Mouse (Mus musculus): ENCODE measurements around the gene Brd4.

DNA sequence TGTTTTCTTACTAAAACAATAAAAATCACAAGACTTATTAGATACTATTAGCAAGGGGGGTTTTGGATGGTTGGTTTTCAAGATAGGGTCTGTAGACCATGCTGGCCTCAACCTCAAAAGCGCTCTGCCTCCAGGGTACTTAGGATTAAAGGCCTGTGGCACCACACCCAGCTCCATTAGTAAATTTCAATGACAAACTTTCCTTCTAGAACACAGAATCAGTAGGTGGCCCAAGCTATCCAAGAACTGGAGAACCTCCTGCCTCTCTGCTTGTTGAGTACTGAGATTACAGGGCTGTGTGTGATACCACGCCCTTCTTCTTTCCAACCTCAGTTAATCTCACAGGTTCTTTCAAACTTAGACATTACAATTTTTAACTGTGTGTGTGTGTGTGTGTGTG is 3.4 kb downstream of the Brd4 start:
- no peak for TF ChIP-seq CTCF (IDR thresholded peaks at IDR 0.05; ENCODE audit: borderline replicate concordance, extremely low read depth, insufficient read depth, insufficient read length)
- TF ChIP-seq POLR2A (IDR thresholded peaks at IDR 0.05; ENCODE audit: borderline replicate concordance, extremely low read depth, insufficient read depth, insufficient read length, poor library complexity, severe bottlenecking) = no peak

Measured in brain, embryonic 14.5 days (tissue).